Mouse (Mus musculus) lung, postnatal 14 days (tissue): ENCODE measurements around the gene Aco1.

Experiments used
- DNase-seq: peaks from one replicate; pipeline ENCODE4 v3.0.0; 2021

Gene Aco1

DNA sequence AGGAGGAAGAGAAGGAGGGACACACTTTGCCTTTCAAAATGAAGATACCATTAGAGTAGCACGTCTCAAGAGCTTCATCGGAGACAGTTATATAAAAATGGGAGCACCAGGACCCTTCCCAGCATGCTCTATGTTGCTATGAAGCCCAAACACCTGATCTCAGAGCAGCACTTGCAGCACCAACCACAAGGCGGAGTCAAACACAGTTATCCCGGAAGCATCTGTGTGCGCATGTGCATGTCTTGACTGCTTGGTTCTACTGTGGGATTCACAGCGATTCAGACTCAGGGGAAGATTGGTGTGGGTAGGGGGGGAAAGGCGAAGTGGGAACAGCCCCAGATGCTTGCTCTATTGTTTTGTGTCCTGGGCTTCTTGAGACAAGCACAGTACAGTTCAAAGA is 75.5 kb downstream of the Aco1 start:
- peak; percentile 35 for DNase-seq

DNA sequence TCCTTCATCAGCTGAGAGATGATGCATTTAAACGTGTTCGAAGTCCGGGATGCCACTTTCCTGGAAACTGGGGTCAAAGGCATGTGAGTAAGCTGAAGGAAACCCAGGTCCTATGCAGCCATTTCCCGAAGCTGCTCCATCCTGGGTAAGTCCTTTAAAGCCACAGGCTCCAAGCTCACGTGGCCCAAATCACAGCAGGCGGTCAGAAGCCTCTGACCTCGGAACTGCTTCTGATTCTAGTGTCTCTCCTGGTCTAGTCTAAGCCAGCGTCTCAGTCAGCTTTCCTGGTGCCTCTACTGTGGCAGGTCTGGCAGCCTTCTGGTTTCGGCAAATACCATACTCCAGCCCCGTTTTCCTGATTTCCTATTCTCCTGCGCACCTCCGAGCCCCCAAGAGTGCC is 77.6 kb downstream of the Aco1 start:
- no peak for DNase-seq

DNA sequence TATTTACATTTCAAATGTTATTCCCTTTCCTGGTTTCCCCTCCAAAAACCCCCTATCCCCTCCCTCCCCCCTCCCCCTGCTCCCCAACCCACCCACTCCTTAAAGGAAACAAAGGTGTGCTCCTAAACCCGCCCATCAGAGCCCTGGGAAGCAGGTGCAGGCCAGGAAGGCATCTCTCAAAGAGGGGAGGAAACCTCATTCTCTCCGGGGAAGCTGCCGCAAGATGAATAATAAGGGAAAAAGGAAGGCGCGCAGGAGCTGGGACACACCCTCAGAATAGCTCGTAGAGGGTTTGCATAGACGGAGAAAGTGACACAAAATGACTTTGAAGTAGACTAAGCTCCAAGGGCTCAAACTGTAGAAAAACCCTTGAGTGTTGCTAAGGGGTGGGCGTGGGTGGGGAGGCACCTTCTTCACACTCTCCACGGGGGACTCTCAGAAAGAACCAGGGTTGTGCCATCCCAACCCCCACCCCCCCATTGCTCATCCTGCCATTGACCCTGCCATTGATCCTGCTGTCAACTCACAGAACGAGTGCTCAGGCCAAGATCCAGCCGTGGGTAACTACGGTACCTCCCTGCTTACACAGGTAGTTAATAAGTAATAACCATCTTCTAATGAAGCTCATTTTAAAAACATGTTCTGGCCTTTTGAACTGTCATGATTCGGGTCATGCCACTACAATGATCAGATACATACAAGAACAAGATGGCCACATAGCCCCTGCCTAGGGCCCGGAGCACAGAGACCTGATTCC is 78.3 kb downstream of the Aco1 start:
- DNase-seq, result no peak

DNA sequence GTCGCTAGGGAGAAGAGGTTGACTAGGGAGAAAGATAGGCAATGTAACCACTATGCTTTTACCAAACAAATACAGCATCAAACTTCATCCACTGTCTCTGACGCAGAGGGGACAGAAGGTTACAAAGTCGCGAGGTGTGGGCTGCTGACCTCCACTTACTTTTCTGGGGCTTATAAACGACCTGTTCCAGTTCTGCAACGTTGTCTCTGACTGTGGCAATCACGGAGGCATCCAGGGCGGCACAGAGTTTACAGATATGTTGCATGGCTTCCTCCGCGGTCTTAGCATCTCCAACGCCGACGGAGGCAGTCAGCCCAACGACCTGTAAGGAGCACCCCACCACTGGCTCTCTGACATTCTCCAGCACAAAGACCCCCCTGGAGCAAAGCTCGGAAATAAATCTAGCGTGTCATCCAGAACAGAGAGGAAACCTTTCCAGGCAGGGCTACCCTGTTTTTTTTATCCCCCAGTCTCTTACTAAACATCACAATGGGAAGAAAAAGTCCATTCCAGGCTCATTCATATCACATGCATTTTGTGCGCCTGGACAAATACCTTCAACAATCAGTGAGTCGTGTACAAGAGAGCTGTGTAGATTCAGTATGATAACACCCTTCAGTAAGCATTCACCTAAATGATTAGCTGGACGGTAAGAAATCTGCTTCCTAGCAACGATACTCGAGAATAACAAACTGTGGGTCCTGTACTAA is 79.2 kb downstream of the Aco1 start:
- DNase-seq, result no peak

DNA sequence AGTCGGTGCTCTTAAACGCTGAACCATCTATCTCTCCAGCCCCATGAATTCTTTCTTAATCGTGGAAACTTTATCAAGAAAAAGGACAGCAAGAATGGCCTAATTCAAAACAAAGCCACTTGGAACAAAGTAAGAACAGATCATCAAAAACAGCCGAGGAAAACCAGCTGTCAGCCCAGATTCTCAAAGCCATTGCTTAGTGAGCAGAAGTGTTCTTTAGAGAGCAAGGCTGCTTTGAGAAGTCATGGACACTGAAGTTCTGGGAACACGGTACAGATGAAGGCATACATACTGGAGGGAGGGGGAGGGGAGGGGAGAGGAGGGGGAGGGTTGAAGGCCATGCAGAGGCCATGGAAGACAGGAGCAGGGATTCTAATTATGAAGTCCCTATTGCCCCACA is 83.2 kb downstream of the Aco1 start:
- DNase-seq, result no peak

DNA sequence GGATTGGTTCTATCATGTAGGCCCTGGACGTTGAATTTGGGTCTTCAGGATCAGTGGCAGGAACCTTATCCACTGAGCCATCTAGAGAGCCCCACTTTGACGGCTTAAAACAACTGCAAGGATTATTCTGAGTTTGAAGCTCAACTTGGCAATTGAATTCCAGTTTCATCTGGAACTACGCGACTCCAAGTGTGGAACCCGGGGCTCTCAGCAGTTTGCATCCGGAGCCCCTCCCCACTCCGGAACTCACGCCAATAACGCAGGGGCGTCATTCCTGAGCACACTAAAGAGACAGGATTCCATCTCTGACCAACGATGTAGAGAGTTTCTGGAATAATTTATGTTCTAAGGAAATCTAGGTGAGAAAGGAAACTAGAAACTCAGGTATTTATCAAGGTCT is 84.2 kb downstream of the Aco1 start:
- no peak for DNase-seq

DNA sequence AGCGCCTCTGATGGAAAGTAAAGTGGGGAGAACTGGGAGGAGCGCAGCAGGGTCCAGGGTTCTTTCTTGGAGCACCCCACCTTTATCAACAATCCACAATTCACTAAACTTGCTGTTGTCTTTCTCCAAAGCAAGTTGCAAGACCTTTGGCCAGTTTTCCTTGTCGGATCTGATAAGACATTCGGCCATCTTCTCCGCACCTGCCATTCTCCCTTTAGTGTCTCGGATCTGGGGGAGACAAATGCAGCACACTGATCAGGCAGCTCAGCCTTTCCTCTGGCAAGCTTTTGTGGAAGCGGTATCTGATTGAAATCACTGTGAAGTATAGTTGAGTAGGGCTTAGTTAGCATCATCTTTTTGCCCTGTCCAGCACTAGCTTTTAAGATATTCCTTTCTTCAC is 85.0 kb downstream of the Aco1 start:
- DNase-seq, result no peak

DNA sequence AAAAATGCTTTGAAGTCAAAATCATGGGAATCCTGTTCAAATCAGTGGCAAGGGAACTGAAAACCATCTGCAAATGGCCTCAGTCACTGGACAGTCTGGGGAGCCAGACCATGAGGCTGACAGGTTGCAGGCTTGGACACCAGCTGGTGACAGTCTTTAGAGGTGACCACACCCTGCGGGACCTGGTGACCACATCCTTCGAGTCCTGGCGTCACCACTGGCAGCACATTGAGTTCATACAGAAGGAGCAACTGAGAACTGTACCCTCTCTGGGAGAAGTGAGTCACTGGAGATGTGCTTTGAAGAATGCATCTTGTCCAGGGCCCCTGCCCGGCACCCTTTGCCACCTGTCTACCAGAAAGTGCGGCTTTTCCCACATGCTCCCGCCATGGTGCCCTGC is 86.8 kb downstream of the Aco1 start:
- no peak for DNase-seq

DNA sequence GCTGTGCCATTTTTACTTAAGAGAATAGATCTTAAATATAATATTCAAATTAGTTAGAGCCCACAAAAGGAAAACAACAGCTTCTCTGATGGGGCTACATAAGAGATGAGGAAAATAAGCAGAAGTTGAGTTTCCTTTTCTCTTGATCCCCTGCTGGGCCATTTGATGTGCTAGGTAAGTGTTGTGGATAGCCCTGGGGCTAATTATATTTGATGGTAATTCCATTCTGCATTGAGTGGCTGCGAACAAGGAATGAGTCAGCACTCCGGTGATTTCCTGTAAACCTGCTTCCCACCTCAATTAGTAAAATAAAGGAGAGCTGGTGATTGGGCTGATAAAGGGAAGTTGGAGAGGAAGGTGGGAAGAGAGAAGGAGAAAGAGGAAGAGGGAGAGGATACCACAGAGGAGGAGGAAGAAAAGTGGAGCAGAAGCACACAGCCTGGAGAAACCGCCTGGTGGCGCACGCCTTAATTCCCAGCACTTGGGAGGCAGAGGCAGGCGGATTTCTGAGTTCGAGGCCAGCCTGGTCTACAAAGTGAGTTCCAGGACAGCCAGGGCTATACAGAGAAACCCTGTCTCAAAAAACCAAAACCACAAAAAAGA is 90.3 kb downstream of the Aco1 start:
- no peak for DNase-seq

DNA sequence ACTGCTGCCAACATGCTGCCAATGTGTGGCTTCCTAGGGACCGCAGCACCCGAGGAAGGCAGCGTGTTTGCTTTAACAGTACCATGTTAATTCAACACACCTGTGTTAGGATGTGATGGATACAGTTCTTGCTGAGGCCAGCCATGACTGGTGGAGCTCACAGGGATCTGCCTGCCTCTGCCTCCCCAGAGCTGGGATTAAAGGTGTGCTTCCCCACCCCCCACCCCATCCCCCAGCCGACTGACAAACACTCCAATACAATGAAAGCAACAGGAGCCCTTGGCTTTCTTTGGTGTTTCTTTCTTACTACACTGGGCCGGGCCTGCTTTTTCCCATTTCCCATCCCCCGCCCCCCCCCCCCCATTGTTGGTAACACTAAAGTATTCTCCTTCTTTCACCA is 91.4 kb downstream of the Aco1 start:
- no peak for DNase-seq

DNA sequence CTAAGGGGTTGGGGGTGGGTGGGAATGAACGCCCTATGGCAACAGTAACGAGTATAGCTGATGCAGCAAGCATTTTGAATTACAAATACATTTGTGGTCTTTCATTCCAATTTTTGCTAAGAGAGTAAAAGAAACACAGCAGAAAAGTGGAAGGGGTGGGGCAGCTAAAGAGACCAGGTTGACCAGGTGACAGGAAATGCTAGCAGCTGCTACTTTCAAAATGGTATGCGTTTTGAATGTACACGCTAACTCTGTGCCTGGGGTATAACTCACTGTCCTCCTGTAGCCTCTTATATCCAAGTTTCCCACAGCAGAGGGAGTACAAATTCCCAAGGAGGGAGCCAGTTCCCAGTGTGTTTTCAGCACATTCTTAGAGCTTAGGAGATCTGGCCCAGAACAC is 93.9 kb downstream of the Aco1 start:
- DNase-seq, result no peak

DNA sequence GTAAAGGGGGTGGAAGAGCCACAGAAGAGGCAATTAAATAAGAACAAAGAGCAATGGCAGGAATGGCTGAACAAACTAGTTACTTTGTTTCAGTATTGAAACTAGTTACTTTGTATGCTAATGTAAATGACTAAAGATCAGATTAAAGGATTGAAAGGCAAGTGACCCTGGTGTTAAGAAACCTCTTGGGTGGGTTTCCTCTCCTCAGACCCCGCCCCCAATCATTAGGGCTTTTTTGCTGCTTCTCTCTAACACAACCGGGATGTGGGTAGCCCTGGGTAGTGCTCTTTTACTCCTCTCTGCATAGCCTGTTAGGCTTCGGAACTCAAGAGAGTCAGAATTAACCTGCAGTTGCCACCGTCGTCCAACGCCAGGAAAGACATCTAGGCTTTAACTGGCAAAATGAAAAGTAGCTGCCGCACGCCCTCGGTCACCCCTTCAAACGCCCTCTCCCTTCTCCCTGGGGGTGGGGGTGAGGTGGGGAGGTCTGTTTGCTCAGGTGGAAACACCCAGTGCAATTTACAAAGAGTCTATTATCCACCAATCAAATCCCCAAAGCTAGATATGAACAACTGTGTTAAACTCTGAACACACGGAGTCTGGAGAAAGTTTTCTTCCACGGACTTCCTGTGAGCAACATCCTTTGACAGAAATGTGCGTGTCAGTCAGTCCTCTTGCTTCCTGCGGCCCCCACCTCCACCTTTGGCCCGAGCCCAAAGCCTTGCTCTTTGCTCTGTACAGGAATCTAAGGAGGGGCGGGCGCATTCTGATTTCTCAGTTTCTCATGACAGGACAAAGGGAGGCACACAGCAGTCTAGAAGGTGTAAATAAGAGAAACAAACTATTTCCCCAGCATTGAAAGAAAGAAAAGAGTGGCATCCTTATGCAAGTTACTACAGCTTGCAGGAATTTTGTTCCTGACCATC is 95.9 kb downstream of the Aco1 start:
- peak; percentile 76 for DNase-seq

DNA sequence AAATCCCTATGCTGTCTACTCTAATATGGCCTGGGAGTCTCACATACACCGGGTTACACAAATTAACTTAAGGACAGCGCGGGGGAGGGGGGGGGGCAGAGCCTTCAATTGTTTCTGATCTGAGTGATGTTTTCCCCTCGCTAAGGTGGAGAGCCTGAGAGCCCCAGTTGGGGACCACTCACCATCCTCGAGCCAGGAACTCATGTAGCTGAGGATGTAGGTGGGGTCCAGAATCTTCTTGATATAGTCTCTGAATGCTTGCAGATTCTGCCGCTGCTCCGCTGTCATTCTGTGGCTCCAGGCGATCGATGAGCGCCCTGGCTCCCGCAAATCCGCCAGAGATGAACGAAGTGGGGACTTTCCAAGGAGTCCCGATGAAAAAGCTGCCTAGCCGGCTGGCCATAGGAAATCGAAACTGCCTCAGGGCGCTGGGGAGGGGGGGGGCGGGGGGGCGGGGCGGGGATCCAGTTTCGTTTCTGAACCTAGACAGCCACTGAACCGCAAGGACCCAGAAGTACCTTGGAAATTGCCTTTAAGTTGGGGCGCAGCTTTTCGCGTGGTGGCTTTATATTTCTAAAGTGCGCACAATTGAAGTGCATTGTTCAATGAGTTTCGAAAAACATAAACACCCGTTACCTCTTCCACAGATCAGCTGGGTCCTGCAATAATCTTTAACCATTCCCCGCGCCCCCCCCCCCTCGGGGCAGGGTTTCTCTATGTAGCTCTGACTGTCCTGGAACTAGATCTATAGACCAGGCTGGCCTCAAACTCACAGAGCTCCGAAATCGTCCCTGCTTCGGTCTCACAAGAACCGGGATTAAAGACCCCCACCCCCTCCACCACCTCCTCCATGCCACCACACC is 96.8 kb downstream of the Aco1 start, which contains the start of gene Ddx58:
Ddx58 (minus strand) TSS at position 420 of the 863 bp plus-strand sequence.
- DNase-seq, result peak; percentile 42

DNA sequence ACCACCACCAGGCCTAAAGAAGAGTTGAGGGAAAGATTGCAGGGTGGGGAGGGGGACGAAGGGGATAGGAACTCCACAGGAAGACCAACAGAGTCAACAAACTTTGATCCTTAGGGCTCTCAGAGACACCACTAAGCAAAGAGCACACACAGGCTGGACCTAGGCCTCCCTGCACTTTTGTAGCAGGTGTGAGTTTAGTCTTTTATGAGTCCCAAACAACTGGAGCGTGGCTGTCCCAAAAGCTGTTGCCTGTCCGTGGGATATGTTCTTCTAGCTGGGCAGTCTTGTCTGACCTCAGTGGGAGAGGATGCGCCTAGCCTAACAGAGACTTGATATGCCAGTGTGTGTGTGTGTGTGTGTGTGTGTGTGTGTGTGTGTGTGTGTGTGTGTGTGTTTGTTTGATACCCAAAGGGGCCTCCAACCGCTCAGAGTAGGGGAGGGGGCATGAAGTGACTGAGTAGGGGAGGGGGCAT is 97.4 kb downstream of the Aco1 start:
- DNase-seq, result no peak

DNA sequence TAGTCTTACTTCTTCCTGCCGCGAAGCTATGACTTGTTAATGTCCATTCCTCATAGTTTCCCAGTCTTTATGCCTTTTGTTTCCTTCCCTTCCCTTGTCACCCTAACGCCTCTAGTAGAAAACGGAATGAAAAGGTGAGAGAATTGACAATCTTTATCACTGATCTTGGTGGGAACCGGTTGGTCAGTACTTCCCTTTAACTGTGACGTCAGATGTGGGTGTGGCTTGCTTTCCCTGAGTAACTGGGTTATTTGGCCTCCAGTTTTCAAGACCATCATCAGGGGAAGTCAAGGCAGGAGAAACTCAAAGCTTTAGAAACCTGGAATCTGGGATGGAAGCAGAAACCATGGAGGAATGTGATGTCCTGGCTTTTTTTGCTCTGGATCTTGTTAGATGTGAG is 99.0 kb downstream of the Aco1 start:
- no peak for DNase-seq

DNA sequence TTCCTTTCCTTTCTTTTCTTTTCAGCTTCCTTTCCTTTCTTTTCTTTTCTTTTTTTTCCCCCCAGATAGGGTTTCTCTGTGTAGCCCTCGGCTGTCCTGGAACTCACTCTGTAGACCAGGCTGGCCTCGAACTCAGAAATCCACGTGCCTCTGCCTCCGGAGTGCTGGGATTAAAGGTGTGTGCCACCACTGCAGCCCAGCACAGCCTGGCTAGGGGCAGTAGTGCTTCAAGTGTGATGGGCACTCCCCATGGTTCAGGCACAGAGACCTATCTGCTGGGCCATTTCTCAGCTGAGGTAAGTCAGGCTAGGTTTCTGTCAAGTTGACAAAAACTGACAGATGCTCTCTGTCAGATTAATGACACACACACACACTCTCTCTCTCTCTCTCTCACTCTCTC is 100.1 kb downstream of the Aco1 start:
- no peak for DNase-seq

DNA sequence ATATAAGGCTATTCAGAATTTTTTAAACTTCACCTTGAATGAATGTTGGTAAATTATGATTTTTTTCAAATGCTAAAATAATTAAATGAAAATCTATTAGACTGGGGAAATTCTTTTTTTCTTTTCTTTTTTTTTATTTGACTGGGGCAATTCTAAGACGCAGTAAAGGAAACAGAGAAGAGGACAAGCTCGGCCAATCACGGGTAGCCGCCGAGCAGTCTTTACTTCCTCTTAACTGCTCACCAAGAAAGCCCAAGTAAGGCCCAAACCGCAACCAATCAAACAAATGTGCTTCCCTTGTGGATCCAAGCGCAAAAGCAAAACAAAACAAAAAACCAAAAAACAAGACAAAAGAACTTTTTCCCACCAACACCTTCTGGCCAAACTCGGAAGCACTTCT is 101.2 kb downstream of the Aco1 start:
- no peak for DNase-seq
